Mouse (Mus musculus) right cerebral cortex, postnatal 4 days (tissue): ENCODE measurements around the gene Kpna4.
"Not testable (repeated sequence)": the region's sequence is repeated elsewhere in the genome, so short reads cannot be mapped to it uniquely, and the experiment has no call there.

Source experiments
- DNase-seq: peaks from one replicate; pipeline ENCODE4 v3.0.0-alpha.2; 2022

Kpna4 gene

DNA sequence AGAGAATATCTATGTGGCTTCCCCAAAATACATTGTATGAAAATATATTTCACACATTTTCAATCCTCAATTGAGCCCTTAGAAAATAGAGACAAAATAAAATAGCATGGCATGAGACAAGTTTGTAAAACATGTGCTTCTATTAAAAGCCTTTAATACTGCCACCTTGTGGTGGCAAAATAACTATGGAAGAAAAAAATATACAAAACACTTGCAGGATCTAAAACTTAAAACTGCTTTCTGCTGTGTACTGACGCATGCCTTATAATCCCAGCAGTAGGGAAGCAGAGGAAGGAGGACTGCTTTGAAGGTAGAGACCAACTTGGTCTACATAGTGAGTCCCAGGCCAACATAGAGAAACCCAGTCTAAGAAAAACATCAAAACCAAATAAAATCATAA lies 62.9 kb downstream of the Kpna4 start:
- no peak for DNase-seq

DNA sequence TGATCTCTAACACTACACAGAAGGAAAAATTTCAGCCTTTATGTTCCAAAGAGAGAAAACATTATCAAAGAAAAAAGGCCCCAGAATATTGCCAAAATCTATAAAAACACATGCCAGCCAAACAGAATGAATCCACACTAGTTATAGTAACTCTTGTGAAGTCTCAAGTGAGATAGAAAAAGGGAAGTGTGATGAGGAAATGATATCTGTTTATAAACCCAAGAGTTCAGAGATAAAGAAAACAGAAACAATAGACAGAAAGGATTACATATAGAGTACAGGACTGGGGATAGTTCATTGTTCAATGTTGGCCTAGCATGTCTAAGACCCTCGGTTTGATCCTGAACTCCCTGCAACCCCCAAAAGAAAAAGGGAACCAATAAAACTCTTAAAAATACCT lies 64.1 kb downstream of the Kpna4 start:
- no peak for DNase-seq

DNA sequence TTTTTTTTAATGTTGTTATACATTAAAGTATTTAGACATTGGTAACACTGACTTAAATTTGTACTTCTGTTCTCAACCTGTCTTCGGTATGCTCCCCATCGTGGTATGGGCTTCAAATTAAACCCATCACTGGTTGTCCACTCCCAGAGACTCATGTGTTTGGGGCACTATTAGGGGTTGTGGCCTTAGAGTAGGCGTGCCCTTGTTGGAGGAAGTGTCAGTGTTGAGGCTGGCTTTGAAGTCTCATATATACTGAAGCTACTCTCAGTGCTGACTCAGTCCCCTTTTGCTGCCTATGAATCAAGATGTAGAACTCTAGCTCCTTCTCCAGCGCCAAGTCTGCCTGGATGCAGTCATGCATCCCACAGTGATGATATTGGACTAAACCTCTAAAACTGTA lies 66.2 kb downstream of the Kpna4 start:
- DNase-seq, result no peak

GRCm38 (mm10) chr3:69055871-69056270 lies 71.0 kb downstream of the Kpna4 start:
- DNase-seq, result no peak

DNA sequence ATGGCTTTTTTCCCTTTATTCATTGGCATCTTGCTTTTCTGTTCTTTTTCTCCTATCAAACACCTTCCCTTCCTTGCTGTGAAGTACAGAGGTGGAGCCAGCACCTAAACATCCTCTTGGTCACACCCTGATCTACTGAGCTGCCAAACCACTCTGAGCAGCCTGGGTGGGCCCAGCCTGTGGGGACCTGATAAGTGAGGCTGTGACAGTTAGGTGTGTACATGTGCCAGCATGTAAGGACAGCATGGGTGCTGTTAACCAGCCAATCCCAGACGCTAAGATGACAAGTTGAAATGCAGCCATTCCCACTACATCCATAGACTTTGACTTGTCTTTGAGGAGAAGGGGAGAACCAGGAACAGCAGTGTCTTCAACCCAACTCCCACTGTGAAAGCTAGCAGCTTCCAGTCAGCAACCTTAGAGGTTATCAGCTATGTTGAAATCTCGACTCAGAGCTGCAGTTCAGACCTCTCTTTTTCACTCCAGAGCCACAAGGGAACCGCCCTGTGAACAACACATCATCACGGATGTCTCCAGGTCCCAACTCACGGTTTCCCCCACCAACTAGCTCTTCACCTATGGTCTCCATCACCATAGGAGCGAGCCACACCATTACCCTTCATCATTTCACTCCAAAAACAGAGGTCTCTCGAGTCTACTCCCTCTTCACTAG lies 72.0 kb downstream of the Kpna4 start:
- no peak for DNase-seq

GRCm38 (mm10) chr3:69051894-69052293 lies 75.0 kb downstream of the Kpna4 start:
- DNase-seq, result no peak

DNA sequence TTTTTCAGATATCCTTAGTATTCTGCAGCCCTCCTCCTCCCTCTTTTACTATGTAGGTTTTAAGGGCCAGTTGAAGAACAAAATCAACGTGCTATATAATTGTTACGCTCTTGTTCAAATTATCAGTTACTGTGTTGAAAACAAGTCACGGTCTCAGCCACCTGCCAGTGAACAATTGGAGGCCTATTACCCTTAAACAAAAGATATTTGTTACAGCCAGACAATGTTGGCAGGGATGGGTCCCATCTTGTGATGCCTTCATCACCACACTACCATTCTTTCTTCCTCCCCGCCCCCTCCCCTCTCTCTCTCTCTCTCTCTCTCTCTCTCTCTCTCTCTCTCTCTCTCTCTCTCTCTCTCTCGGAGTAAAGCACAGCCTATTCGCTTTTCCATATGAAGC lies 77.9 kb downstream of the Kpna4 start:
- DNase-seq, result no peak

DNA sequence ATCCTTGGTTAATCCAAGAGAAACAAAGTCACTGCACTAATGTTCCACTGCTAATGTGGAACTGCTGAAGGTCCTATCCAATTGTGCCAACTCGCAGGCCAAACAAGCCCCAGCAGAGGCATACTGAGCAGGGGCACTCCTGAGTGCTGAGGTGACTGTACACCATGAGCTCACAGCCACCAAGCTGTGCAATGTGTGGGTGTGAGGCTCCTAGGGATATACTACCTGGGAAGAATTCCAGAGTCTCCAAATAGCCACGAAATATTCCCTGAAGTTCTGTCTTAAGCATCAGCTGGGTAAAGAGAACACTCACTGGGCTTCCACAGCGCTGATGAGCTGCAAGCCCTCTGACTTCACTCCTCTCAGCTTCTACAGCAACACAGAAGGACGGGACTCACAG lies 79.2 kb downstream of the Kpna4 start:
- DNase-seq, result no peak

- no peak for DNase-seq
These were observed 80.4 kb downstream of the Kpna4 start for GRCm38 (mm10) chr3:69046509-69046908.

DNA sequence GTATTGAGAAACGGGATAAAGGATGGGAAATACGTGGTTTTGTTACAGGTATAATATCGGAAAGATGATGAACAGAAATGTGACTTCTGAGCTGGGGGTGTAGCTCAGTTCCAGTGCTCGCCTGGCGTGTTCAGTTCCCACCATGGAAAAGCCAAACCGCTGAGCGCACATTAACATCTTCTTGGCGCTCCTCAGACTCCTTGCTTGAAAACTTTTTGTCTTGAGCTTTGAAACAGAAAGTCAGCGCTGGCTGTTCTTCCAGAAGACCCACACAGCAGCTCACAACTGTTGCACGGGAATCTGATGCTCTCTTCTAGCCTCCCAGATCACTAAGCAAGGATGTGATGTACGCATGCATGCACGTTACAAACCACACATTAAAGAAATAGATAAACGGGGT lies 81.2 kb downstream of the Kpna4 start:
- DNase-seq, result no peak

DNA sequence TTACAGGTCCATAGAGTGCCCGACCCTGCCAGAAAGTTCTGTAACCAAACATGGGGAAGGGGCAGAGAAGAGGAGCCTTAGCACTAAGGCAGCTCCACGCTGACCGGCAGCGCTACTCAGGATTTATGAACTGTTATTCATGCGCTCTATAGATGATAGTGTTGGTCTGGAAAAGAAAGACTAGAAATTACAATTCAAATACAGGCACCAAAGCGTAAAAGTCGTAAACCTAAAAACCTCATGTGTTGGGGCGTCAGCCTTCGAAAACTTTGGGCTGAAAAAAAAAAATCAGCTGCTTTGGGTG lies 81.6 kb downstream of the Kpna4 start:
- DNase-seq, result no peak

DNA sequence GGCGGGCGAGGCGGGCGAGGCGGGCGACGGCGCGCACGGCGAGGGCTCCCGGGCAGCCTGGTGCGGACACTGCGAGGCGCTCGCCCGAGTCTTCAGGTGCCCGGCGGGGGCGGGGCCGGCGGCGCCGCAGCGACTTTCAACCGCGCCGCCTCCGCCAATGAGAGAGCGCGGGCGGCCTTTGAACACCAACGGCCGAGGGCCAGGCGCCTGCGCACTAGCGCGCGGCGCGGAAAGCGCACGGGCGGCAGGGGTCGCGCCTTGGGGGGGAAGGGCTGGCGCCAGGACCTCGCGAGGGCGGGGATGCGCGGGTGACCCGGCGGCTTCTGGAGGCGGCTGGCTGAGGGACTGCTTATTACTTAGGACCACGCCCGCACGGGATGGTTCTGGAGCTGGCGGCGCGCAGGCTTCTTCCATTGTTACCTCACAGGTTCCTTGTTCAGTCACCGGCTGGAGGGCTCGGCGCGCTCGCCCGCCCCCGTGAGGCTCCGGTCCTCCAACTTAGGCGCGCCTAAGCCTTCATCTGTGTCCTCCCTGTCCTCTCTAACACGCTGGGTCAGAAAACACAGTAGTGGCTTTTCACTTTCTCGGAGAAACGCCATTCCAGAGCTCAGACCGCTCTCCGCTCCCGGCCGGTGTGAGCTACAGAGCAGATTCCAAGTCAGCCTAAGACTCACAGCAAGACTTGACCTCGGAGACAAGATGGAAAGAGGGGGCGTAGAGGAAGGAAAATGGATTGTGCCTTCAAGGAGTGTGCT lies 82.1 kb downstream of the Kpna4 start, which contains the start of gene Trim59:
Gene Trim59 (minus strand): TSS at position 111 of the 755 bp plus-strand sequence.
- peak; percentile 86 for DNase-seq

GRCm38 (mm10) chr3:69044167-69044591 lies 82.7 kb downstream of the Kpna4 start:
- no peak for DNase-seq

DNA sequence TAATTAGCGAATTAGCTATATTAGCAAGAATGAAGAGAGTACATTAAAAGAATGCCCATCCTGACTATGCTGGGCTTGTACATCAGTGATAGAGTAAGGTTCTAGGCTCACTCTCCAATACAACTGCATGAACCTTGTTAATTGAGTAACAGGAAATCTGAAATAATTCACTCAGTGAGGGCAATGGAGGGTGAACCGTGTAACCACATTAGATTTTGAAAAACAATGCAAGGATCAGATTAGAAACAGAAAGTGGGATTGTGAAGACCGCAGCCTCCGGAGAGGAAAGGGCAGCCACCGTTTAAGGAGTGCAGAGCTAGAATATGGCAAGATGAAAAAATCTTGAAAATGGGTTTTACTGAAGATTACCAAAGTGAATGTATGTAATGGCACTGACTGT lies 85.6 kb downstream of the Kpna4 start:
- no peak for DNase-seq

- no peak for DNase-seq
These were observed 86.8 kb downstream of the Kpna4 start for GRCm38 (mm10) chr3:69040105-69040504.

GRCm38 (mm10) chr3:69026133-69026783 lies 100.7 kb downstream of the Kpna4 start:
- no peak for DNase-seq

DNA sequence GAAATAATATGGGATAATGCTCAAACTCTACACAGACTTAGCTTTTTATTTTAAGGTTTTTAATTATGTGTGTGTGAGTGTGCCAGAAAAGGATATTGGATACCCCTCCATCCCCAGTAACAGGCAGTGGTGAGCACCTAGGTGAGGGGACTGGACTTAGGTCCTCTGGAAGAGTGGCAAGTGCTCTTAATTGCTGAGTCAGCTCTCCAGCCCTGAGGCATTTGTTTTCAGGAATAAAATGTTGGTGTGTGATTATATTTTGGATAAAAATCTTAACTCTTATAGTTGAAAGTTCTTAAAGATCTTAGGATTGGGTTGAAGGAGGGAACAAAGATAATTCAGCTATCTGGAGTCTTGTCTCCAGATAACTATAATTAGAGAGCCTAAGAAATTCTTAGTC lies 106.1 kb downstream of the Kpna4 start:
- DNase-seq, result no peak

DNA sequence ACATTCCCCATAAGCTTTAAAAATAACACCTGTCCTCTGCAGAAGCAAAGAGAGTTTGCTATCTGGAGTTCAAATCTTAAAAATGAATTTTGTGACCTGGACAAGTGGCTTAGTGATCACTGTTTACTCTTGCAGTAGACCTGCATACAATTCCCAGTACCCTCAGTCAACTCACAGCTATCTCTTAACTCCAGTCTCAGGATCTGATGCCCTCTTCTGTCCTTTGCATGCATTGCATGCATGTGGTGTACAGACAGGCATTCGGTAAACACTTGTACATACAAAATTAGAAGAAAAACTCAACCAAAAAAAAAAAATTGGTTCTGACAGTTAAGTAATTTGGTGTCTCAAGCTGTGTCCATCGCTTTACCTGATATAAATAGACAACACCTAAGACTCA lies 106.6 kb downstream of the Kpna4 start:
- no peak for DNase-seq

- not testable (repeated sequence) for DNase-seq
These were observed 108.3 kb downstream of the Kpna4 start for GRCm38 (mm10) chr3:69018635-69019034.

- DNase-seq, result no peak
These were observed 109.7 kb downstream of the Kpna4 start for GRCm38 (mm10) chr3:69017181-69017580.
